Mouse (Mus musculus): ENCODE data around the gene Ly6g5c. TPM values are rescaled to one million over a fixed set of nuclear protein-coding genes. Genes with fewer than 3 reads are reported as not detected.

Ly6g5c gene
- total RNA-seq (2017): not detected in 3 replicates

- ATAC-seq (replicated peaks; ENCODE audit: insufficient number of reproducible peaks, low FRiP score, low TSS enrichment, poor library complexity, severe bottlenecking): no peak
Observed at GRCm38 (mm10) chr17:35108097-35108496, at the start of gene Ly6g5c. Gene Ly6g5c, plus strand, starts transcription at chr17:35108279.

GRCm38 (mm10) chr17:35058316-35058715 is 49.8 kb upstream of the Ly6g5c start:
- no peak for ATAC-seq (replicated peaks; ENCODE audit: insufficient number of reproducible peaks, low FRiP score, low TSS enrichment, poor library complexity, severe bottlenecking)

- ATAC-seq (replicated peaks; ENCODE audit: insufficient number of reproducible peaks, low FRiP score, low TSS enrichment, poor library complexity, severe bottlenecking): peak; percentile 86
Observed at GRCm38 (mm10) chr17:35058911-35059892, 48.9 kb upstream of the Ly6g5c start, which contains the start of gene Ddah2. Gene Ddah2, plus strand, starts transcription at chr17:35059035.

GRCm38 (mm10) chr17:35060071-35060470 is 48.0 kb upstream of the Ly6g5c start:
- no peak for ATAC-seq (replicated peaks; ENCODE audit: insufficient number of reproducible peaks, low FRiP score, low TSS enrichment, poor library complexity, severe bottlenecking)

GRCm38 (mm10) chr17:35060737-35061297 is 47.3 kb upstream of the Ly6g5c start:
- no peak for ATAC-seq (replicated peaks; ENCODE audit: insufficient number of reproducible peaks, low FRiP score, low TSS enrichment, poor library complexity, severe bottlenecking)

GRCm38 (mm10) chr17:35061299-35061698 is 46.8 kb upstream of the Ly6g5c start:
- ATAC-seq (replicated peaks; ENCODE audit: insufficient number of reproducible peaks, low FRiP score, low TSS enrichment, poor library complexity, severe bottlenecking): no peak

- no peak for ATAC-seq (replicated peaks; ENCODE audit: insufficient number of reproducible peaks, low FRiP score, low TSS enrichment, poor library complexity, severe bottlenecking)
Observed at GRCm38 (mm10) chr17:35063466-35063865, 44.6 kb upstream of the Ly6g5c start.

- no peak for ATAC-seq (replicated peaks; ENCODE audit: insufficient number of reproducible peaks, low FRiP score, low TSS enrichment, poor library complexity, severe bottlenecking)
Observed at GRCm38 (mm10) chr17:35064378-35064877, 43.7 kb upstream of the Ly6g5c start.

- peak; percentile 59 for ATAC-seq (replicated peaks; ENCODE audit: insufficient number of reproducible peaks, low FRiP score, low TSS enrichment, poor library complexity, severe bottlenecking)
Observed at GRCm38 (mm10) chr17:35064951-35065947, 42.8 kb upstream of the Ly6g5c start, which contains the start of gene Ly6g6c. Gene Ly6g6c, plus strand, starts transcription at chr17:35065388.

- no peak for ATAC-seq (replicated peaks; ENCODE audit: insufficient number of reproducible peaks, low FRiP score, low TSS enrichment, poor library complexity, severe bottlenecking)
Observed at GRCm38 (mm10) chr17:35066084-35066483, 42.0 kb upstream of the Ly6g5c start, which contains the start of gene Mpig6b. Gene Mpig6b, minus strand, starts transcription at chr17:35066184.

GRCm38 (mm10) chr17:35068213-35068914 is 39.7 kb upstream of the Ly6g5c start:
- ATAC-seq (replicated peaks; ENCODE audit: insufficient number of reproducible peaks, low FRiP score, low TSS enrichment, poor library complexity, severe bottlenecking): no peak

- ATAC-seq (replicated peaks; ENCODE audit: insufficient number of reproducible peaks, low FRiP score, low TSS enrichment, poor library complexity, severe bottlenecking): no peak
Observed at GRCm38 (mm10) chr17:35070556-35071229, 37.4 kb upstream of the Ly6g5c start.

GRCm38 (mm10) chr17:35071454-35071853 is 36.6 kb upstream of the Ly6g5c start:
- no peak for ATAC-seq (replicated peaks; ENCODE audit: insufficient number of reproducible peaks, low FRiP score, low TSS enrichment, poor library complexity, severe bottlenecking)

- no peak for ATAC-seq (replicated peaks; ENCODE audit: insufficient number of reproducible peaks, low FRiP score, low TSS enrichment, poor library complexity, severe bottlenecking)
Observed at GRCm38 (mm10) chr17:35074097-35074496, 34.0 kb upstream of the Ly6g5c start.

GRCm38 (mm10) chr17:35076507-35077176 is 31.4 kb upstream of the Ly6g5c start, which contains the start of gene Ly6g6e:
Gene Ly6g6e, plus strand, starts transcription at chr17:35076902.
- ATAC-seq (replicated peaks; ENCODE audit: insufficient number of reproducible peaks, low FRiP score, low TSS enrichment, poor library complexity, severe bottlenecking): no peak

- no peak for ATAC-seq (replicated peaks; ENCODE audit: insufficient number of reproducible peaks, low FRiP score, low TSS enrichment, poor library complexity, severe bottlenecking)
Observed at GRCm38 (mm10) chr17:35077285-35077684, 30.8 kb upstream of the Ly6g5c start.

- peak; percentile 83 for ATAC-seq (replicated peaks; ENCODE audit: insufficient number of reproducible peaks, low FRiP score, low TSS enrichment, poor library complexity, severe bottlenecking)
Observed at GRCm38 (mm10) chr17:35077786-35078233, 30.3 kb upstream of the Ly6g5c start, which contains the start of gene Ly6g6d. Gene Ly6g6d, minus strand, starts transcription at chr17:35078065.
